Mouse (Mus musculus) skeletal muscle tissue, postnatal 0 days (tissue): ENCODE measurements around the gene Kcnh2. TPM values are rescaled to one million over a fixed set of nuclear protein-coding genes. Genes with fewer than 3 reads are reported as not detected.

Source experiments
- polyA plus RNA-seq: library from polyadenylated mRNA; unstranded; fragments of >200 nt; fragmentation: Nextera tagmentation; extraction: Ambion mirVana; gene quantifications from 2 replicates; pipeline ENCODE4 v1.2.1, GENCODE M21; 2015

The Kcnh2 gene
- 8.1 and 9.1 TPM in 2 replicates for polyA plus RNA-seq

GRCm38 (mm10) chr5:24351278-24351677 lies at the start of gene Kcnh2:
Kcnh2 (minus strand) TSS chr5:24351604.

DNA sequence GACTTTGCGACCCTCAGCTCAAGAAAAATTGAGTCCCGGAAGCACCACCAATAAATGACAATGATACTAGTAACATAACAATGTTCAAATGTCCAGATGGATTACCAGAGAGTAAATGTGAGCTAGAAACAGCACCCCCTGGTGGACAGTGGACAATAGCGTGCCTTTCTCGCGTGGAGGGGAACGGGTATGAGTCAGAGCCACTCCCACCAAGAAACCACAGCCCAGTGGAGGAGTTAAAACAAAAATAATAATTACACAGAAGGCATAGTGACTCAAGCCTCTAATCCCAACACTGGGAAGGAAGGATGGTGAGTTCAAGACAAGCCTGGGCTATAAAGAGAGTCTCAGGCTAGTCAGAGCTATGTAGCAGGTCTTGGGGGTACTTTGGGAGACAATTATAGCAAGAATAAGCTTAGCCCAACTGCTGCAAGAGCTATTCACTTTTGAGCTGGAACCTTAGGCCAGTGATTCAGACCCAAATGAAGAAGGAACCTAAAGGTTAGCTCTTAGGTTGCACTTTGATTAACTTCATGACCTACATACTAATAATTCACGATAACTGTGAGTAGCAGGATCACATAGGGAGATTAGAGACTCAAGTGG lies 42.1 kb upstream of the Kcnh2 start, which contains the start of gene Abcb8:
Gene Abcb8 (plus strand): TSS at position 272 of the 606 bp plus-strand sequence.

GRCm38 (mm10) chr5:24391864-24392263 lies 40.5 kb upstream of the Kcnh2 start, which contains the start of gene Atg9b:
Atg9b (minus strand) TSS chr5:24392143.

GRCm38 (mm10) chr5:24364508-24364907 lies 13.1 kb upstream of the Kcnh2 start, which contains the start of gene Nos3:
Nos3 (plus strand) TSS chr5:24364810.

Other genes starting within 250 kb of the Kcnh2 start
- gene Nupl2, start 186.6 kb downstream of the Kcnh2 start, polyA plus RNA-seq, result 9.1 and 10.7 TPM in 2 replicates
- gene Nos3, start 13.2 kb upstream of the Kcnh2 start, polyA plus RNA-seq, result 5.7 and 7.6 TPM in 2 replicates
- 0.95 and 1.6 TPM in 2 replicates for gene Atg9b, start 40.5 kb upstream of the Kcnh2 start, polyA plus RNA-seq
- gene Abcb8, start 42.1 kb upstream of the Kcnh2 start, polyA plus RNA-seq, result 38.2 and 38.4 TPM in 2 replicates
- gene Asic3, start 61.8 kb upstream of the Kcnh2 start, polyA plus RNA-seq, result 0.17 and 0.22 TPM in 2 replicates
- 25.7 and 28.3 TPM in 2 replicates for gene Cdk5, start 71.9 kb upstream of the Kcnh2 start, polyA plus RNA-seq
- gene Slc4a2, start 72.2 kb upstream of the Kcnh2 start, polyA plus RNA-seq, result 13.1 and 15.1 TPM in 2 replicates
- 149 and 150 TPM in 2 replicates for gene Fastk, start 93.7 kb upstream of the Kcnh2 start, polyA plus RNA-seq
- 12.3 and 12.7 TPM in 2 replicates for gene Tmub1, start 96.2 kb upstream of the Kcnh2 start, polyA plus RNA-seq
- 25.8 and 29.3 TPM in 2 replicates for gene Agap3, start 100.6 kb upstream of the Kcnh2 start, polyA plus RNA-seq
- not detected in 2 replicates for gene Gbx1, start 175.6 kb upstream of the Kcnh2 start, polyA plus RNA-seq
- gene Asb10, start 189.4 kb upstream of the Kcnh2 start, polyA plus RNA-seq, result 14.7 and 14.9 TPM in 2 replicates
- 0.04 TPM in 1 of 2 replicates, not detected in the other for gene 4931409K22Rik, start 205.2 kb upstream of the Kcnh2 start, polyA plus RNA-seq
- 53.7 and 54.0 TPM in 2 replicates for gene Abcf2, start 225.9 kb upstream of the Kcnh2 start, polyA plus RNA-seq
- 18.3 and 20.0 TPM in 2 replicates for gene Chpf2, start 235.1 kb upstream of the Kcnh2 start, polyA plus RNA-seq